Mouse (Mus musculus): ENCODE measurements around the gene Aqp2. TPM values are rescaled to one million over a fixed set of nuclear protein-coding genes. Genes with fewer than 3 reads are reported as not detected.

Gene Aqp2
- polyA plus RNA-seq, 1 experiment from 2014 or later, result not detected

Other genes with a start within 250 kb of the Aqp2 start
- 25.0 and 26.9 TPM in 2 replicates for gene Fmnl3, start 208.6 kb upstream of the Aqp2 start, polyA plus RNA-seq (2015; fragmentation: Nextera tagmentation; extraction: Ambion mirVana)
- 327 and 351 TPM in 2 replicates for gene Tmbim6, start 186.2 kb upstream of the Aqp2 start, polyA plus RNA-seq (2015; fragmentation: Nextera tagmentation; extraction: Ambion mirVana)
- 10.5 and 12.3 TPM in 2 replicates for gene Nckap5l, start 121.3 kb upstream of the Aqp2 start, polyA plus RNA-seq (2015; fragmentation: Nextera tagmentation; extraction: Ambion mirVana)
- gene Bcdin3d, start 104.3 kb upstream of the Aqp2 start, polyA plus RNA-seq (2015; fragmentation: Nextera tagmentation; extraction: Ambion mirVana), result 12.7 and 15.1 TPM in 2 replicates
- 0.17 and 0.25 TPM in 2 replicates for gene Faim2, start 50.9 kb upstream of the Aqp2 start, polyA plus RNA-seq (2015; fragmentation: Nextera tagmentation; extraction: Ambion mirVana)
- 0.12 TPM in 1 of 2 replicates, not detected in the other for gene Aqp5, start 11.7 kb downstream of the Aqp2 start, polyA plus RNA-seq (2015; fragmentation: Nextera tagmentation; extraction: Ambion mirVana)
- not detected in 2 replicates for gene Aqp6, start 22.3 kb downstream of the Aqp2 start, polyA plus RNA-seq (2015; fragmentation: Nextera tagmentation; extraction: Ambion mirVana)
- gene Racgap1, start 72.6 kb downstream of the Aqp2 start, polyA plus RNA-seq (2015; fragmentation: Nextera tagmentation; extraction: Ambion mirVana), result 105 and 106 TPM in 2 replicates
- gene Asic1, start 91.3 kb downstream of the Aqp2 start, polyA plus RNA-seq (2015; fragmentation: Nextera tagmentation; extraction: Ambion mirVana), result 1.2 and 2.2 TPM in 2 replicates
- gene Smarcd1, start 123.1 kb downstream of the Aqp2 start, polyA plus RNA-seq (2015; fragmentation: Nextera tagmentation; extraction: Ambion mirVana), result 25.0 and 29.9 TPM in 2 replicates
- not detected in 2 replicates for gene Gm17349, start 126.4 kb downstream of the Aqp2 start, polyA plus RNA-seq (2015; fragmentation: Nextera tagmentation; extraction: Ambion mirVana)
- 0.42 and 4.3 TPM in 2 replicates for gene Gpd1, start 138.5 kb downstream of the Aqp2 start, polyA plus RNA-seq (2015; fragmentation: Nextera tagmentation; extraction: Ambion mirVana)
- gene Cox14, start 146.6 kb downstream of the Aqp2 start, polyA plus RNA-seq (2015; fragmentation: Nextera tagmentation; extraction: Ambion mirVana), result 162 and 175 TPM in 2 replicates
- 83.6 and 84.8 TPM in 2 replicates for gene Cers5, start 193.8 kb downstream of the Aqp2 start, polyA plus RNA-seq (2015; fragmentation: Nextera tagmentation; extraction: Ambion mirVana)